Mouse (Mus musculus) midbrain, embryonic 16.5 days (tissue): ENCODE results near the gene Efna2. TPM values are rescaled to one million over a fixed set of nuclear protein-coding genes. Genes with fewer than 3 reads are reported as not detected.
"Not testable (repeated sequence)": the region's sequence is repeated elsewhere in the genome, so short reads cannot be mapped to it uniquely, and the experiment has no call there.

Experiments used
- ATAC-seq: fragments of 200-750 bp; cut with Nextera tagmentation; 2 replicates; pipeline ENCODE4 v1.8.0; 2017; ENCODE audit warnings: moderate TSS enrichment
- H3K27ac ChIP-seq: fragments of 300-500 bp; sonication (generic); 2 replicates; pipeline ENCODE4 v1.5.1; 2014; ENCODE audit warnings: mild to moderate bottlenecking, low read length, mixed read lengths
- H3K27me3 ChIP-seq: fragments of 300-500 bp; sonication (generic); 2 replicates; pipeline ENCODE4 v1.6.1; 2014; ENCODE audit warnings: low read depth, low read length, mixed read lengths; ENCODE audit not compliant: control insufficient read depth, insufficient read depth
- H3K36me3 ChIP-seq: fragments of 300-500 bp; sonication (generic); 2 replicates; pipeline ENCODE4 v1.6.1; 2014; ENCODE audit warnings: mild to moderate bottlenecking, low read length, moderate library complexity, mixed read lengths; ENCODE audit not compliant: control insufficient read depth, insufficient read depth
- H3K4me1 ChIP-seq: fragments of 300-500 bp; sonication (generic); 2 replicates; pipeline ENCODE4 v1.6.1; 2014; ENCODE audit warnings: mild to moderate bottlenecking, low read length, mixed read lengths; ENCODE audit not compliant: control insufficient read depth, insufficient read depth
- H3K4me2 ChIP-seq: fragments of 300-500 bp; sonication (generic); 2 replicates; pipeline ENCODE4 v1.6.1; 2014; ENCODE audit warnings: mild to moderate bottlenecking, low read length, mixed read lengths
- H3K4me3 ChIP-seq: fragments of 300-500 bp; sonication (generic); 2 replicates; pipeline ENCODE4 v1.5.1; 2014; ENCODE audit warnings: low read depth, mild to moderate bottlenecking, low read length, moderate library complexity, mixed read lengths
- H3K9ac ChIP-seq: fragments of 300-500 bp; sonication (generic); 2 replicates; pipeline ENCODE4 v1.6.1; 2014; ENCODE audit warnings: low read depth, low read length, mixed read lengths
- H3K9me3 ChIP-seq: fragments of 300-500 bp; sonication (generic); replicated peaks from 2 replicates; pipeline ENCODE4 v1.6.1; 2014; ENCODE audit warnings: mild to moderate bottlenecking, low read length, mixed read lengths; ENCODE audit not compliant: control insufficient read depth, poor library complexity, severe bottlenecking
- WGBS: fragments of 180-500 bp; shearing (Covaris S2); extraction: QIAGEN DNeasy Blood & Tissue Kit; methylation state at CpG from one replicate; pipeline ENCODE4 v1.1.7; 2014; 5-methylcytosine and 5-hydroxymethylcytosine counted together
- polyA plus RNA-seq: library from polyadenylated mRNA; unstranded; fragments of >200 nt; fragmentation: Nextera tagmentation; extraction: Ambion mirVana; gene quantifications from 2 replicates; pipeline ENCODE4 v1.2.1, GENCODE M21; 2015

Efna2 gene
- polyA plus RNA-seq, 1 experiment from 2014 or later = 43.3 TPM

DNA sequence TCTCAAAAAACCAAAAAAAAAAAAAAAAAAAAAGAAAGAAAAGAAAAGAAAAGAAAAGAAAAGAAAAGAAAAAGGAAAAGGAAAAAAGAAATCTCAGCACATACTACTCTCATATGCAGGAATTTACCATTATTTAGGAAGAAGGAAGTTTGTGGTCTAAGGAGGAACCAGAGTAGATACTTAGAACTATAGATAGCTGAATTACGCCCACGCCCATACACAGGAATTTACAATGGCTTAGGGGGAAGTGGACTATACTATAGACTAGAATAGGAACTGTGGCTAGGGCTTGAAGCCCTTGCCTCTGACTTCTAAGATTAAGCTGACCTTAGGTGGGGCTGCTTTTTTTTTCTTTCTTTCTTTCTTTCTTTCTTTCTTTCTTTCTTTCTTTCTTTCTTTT lies 43.9 kb downstream of the Efna2 start:
- H3K27ac ChIP-seq, H3K4me3 ChIP-seq, H3K4me2 ChIP-seq, H3K27me3 ChIP-seq, H3K36me3 ChIP-seq, H3K9me3 ChIP-seq, ATAC-seq, H3K9ac ChIP-seq: not testable (repeated sequence)
- WGBS = 87% methylated on average over 2 of the region's 2 CpGs
- peaks cover 12% of the 10 kb centered on the region for H3K4me1 ChIP-seq

DNA sequence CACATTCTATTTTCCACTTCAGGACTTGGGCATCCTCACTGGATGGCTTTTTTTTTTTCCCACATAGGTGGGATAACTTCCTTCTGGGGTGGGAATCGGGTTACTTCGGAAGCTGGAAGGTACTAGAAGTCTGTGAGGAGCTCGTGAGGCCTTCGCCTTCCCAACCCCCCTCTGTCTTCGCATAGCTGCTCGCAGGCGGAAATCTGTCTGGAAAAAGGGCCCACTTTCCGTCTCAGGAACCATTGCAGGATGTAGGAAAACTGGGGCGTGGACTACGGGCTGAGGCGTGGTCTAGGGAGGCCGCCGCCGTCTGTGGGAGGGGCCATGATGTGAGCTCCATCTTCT lies 46.8 kb downstream of the Efna2 start:
- under 1% methylated on average over 14 of the region's 14 CpGs for WGBS
- Histone ChIP-seq H3K4me1 (peaks cover 29% of the 10 kb centered on the region), H3K36me3 (no peaks in the 10 kb centered on the region), H3K27ac (peak overlapping the region; percentile 97), H3K4me3 (peak overlapping the region; percentile 76), H3K9me3 (no peaks in the 10 kb centered on the region), H3K4me2 (peak overlapping the region; percentile 95), H3K27me3 (no peaks in the 10 kb centered on the region), H3K9ac (0 out of 2 replicates have a peak overlapping the region, but pooled peaks have one; percentile 1)
- ATAC-seq = no peak; the same call in 1 of the 2 replicates

DNA sequence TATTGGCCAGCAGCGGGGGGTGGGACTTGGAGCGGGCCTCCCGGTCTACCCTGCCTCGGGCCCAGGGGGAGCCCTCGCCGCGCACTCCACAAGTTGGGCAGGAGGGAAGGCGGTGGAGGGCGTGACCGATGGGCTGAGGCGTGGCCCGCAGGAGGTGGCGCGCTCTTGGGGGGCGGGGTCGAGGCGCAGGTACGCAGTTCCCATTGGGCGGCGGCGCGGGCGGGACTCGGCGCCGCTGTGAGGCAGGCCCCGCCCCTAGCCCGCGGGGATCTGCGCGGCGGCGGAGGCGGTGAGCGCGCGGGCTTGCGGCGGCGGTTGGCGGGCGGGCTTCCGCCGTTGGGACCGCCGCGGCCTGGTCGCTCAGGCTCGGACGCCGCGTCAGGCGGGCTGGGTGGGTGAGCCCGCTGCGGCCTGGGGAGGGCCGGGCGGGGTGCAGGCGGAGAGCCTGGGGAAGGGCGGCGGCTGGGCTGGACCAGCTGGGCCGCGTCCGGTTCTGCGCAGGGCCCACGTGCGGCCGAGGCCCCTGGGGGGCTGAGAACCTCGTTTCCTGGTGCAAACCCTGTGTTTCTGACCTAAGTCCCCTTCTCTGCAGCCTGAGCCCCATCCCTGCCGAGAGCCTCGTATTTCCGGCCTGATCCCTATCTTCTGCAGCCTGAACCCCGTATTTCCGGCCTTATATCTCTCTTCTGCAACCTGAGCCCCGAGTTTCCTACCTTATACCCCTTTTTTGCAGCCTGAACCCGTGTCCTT lies 47.3 kb downstream of the Efna2 start, which contains the start of gene Mum1:
TSS of gene Mum1 (plus strand) at position 19 of the 750 bp plus-strand sequence.
- Histone ChIP-seq H3K27me3 (no peaks in the 10 kb centered on the region), H3K9ac (peak within 1 kb of the TSS; percentile 91), H3K4me1 (peaks cover 29% of the 10 kb centered on the region), H3K9me3 (no peaks in the 10 kb centered on the region), H3K4me2 (peak within 1 kb of the TSS; percentile 95), H3K4me3 (peak within 1 kb of the TSS; percentile 76), H3K27ac (peak within 1 kb of the TSS; percentile 97), H3K36me3 (no peaks in the 10 kb centered on the region)
- WGBS = under 1% methylated on average over 64 of the region's 75 CpGs
- peak; percentile 96 for ATAC-seq

DNA sequence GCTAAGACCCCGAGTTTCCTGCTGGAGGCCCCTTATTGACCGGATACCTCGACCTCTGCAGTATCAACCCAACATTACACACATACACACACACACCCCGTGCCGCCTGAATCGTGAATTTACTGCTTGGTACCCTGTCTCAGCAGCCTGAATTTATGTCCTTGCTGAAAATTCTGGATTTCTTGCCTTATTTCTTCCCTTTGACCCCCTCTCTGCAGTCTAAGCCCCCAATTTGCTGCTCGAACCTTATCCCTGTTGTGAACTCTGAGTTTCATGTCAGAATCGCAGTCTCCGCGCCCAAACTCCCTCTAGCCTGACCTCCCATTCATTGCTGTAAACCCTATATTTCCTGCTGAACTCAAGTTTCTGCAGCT lies 47.9 kb downstream of the Efna2 start:
- peak overlapping the region; percentile 91 for H3K9ac ChIP-seq
- peak overlapping the region; percentile 97 for H3K27ac ChIP-seq
- WGBS = 6% methylated on average over 10 of the region's 10 CpGs
- ATAC-seq = no peak; the same call in 1 of the 2 replicates
- no peaks in the 10 kb centered on the region for H3K27me3 ChIP-seq
- peak overlapping the region; percentile 76 for H3K4me3 ChIP-seq
- H3K36me3 ChIP-seq = 0 out of 2 replicates have a peak, but pooled peaks cover under 1% of the 10 kb centered on the region
- H3K4me1 ChIP-seq = peaks cover 29% of the 10 kb centered on the region
- peak overlapping the region; percentile 95 for H3K4me2 ChIP-seq
- no peaks in the 10 kb centered on the region for H3K9me3 ChIP-seq

DNA sequence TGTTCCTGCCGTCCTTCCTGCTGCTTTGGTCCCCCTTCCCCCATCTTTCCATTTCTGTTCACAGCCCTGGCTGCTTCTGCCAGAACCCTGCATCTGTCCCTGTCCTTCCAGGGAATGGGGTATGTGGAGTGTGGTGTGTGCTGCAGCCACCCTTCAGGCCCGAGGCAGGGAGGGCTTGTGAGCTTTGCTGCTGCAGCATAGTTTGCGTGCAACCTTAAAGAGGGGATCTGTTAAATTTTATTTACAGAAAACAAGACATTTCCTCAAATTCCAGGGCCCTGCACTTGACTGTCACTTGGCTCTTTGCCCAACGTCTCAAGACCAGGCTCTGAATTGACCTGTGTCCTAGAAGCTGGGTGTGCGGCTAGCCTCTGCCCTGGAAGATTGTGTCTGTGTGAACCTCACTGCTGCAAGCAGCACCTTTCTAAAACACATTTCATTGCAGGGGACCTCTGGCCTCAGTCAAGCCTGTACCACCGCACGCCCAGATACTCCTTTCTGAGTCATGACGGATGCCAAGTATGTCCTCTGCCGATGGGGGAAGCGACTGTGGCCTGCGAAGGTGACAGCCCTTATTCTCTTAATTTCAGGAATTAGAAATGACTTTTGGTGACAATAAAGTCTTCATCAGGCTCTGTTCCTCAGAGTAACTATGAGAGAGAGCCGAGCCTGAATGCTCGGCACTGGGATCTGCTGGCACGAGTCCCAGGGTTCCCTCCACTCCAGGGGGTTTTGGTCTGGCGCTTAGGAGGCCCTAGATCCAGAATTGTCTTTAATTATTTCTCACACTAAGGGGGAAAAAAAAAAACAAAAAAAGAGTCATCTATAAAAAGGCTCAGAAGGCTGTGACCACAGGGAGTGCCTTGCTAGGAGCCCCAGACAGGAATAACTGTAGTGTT lies 48.8 kb downstream of the Efna2 start:
- H3K4me2 ChIP-seq = peak overlapping the region; percentile 95
- ATAC-seq = no peak
- peaks cover 37% of the 10 kb centered on the region for H3K4me1 ChIP-seq
- H3K4me3 ChIP-seq = peak overlapping the region; percentile 76
- WGBS = 29% methylated on average over 15 of the region's 15 CpGs
- H3K36me3 ChIP-seq = 0 out of 2 replicates have a peak, but pooled peaks cover 8% of the 10 kb centered on the region
- H3K27ac ChIP-seq = peak overlapping the region; percentile 97
- H3K9me3 ChIP-seq = no peaks in the 10 kb centered on the region
- no peaks in the 10 kb centered on the region for H3K27me3 ChIP-seq
- peak overlapping the region; percentile 91 for H3K9ac ChIP-seq

DNA sequence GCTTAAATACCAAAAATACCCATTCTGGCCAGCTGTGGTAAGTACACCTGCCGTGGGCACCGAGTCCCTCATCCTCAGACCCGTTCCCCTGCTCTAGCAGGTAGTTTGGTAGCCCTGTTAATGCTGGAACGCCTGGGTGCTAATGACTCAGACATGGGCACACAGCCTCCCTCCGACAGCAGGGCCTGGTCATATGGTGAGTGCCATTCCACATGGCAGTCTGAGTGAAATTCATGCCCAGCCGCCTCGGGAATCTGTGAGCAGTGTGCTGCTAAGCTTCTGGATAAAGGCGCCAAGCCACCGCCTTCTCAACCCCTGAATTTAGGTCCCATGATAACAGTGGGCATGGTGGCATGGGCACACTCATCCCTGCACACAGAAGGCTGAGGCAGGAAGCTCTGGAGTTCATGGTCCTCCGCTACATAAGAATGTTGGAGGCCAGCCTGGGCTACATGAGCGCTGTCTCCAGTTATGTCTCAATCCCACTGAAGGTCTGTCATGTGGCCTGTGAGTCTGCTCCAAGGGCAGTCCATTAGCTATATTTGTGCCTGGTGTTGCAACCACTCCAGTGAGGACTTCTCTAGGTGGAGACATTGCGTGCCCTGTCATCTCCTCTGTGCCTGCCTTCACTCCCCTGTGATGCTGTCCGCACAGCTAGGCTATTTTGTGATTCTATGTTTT lies 57.0 kb downstream of the Efna2 start:
- Histone ChIP-seq H3K4me3 (no peak overlapping the region), H3K4me1 (peaks cover 11% of the 10 kb centered on the region; the same call in 1 of the 2 replicates), H3K27me3 (no peaks in the 10 kb centered on the region), H3K4me2 (no peak overlapping the region), H3K9ac (no peak overlapping the region), H3K36me3 (peaks cover 33% of the 10 kb centered on the region), H3K9me3 (no peaks in the 10 kb centered on the region), H3K27ac (no peak overlapping the region)
- no peak for ATAC-seq
- WGBS = 83% methylated on average over 13 of the region's 13 CpGs

DNA sequence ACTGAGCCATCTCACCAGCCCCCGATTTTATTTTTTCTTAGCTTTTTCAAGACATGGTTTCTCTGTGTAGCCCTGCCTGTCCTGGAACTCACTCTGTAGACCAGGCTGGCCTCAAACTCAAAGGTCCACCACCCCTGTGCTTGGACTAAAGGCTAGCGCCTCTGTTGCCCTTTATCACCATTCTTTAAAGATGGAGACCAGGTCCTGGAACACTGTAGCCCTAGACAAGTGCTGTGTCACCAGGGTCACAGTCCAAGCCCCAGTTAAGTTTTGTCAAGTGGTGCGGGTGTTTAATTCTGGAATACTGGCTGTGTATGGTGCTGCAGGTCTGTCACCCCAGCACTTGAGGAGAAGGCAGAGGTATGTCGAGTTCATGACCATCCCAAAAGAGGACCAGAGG lies 57.7 kb downstream of the Efna2 start:
- Histone ChIP-seq H3K9me3 (no peaks in the 10 kb centered on the region), H3K36me3 (peaks cover 36% of the 10 kb centered on the region), H3K9ac (no peak overlapping the region), H3K27me3 (no peaks in the 10 kb centered on the region), H3K4me3 (no peak overlapping the region), H3K4me1 (peaks cover 12% of the 10 kb centered on the region; the same call in 1 of the 2 replicates), H3K4me2 (no peak overlapping the region), H3K27ac (no peak overlapping the region)
- no peak for ATAC-seq
- WGBS = 84% methylated on average over 4 of the region's 4 CpGs

DNA sequence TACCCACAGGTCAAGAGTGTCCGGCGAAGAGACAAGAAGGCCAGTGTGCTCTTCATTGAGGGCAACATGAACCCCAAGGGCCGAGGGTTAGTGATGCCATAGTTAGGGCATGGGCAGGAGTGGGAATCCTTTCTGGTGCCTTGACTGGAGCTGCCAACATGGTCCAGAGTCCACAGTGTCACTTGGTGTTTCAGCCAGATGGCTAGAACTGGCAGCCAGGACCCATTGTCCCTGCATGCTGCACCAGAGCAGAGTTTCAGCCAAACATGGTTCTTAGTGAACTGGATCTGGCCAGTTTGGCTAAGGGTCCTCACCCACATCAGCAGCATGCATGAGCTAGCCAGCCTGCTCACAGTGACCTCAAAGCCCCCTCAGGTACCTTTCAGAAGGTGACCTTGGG lies 59.0 kb downstream of the Efna2 start:
- ATAC-seq = no peak
- H3K4me3 ChIP-seq = no peak overlapping the region
- WGBS = 90% methylated on average over 3 of the region's 3 CpGs
- H3K4me1 ChIP-seq = peaks cover 4% of the 10 kb centered on the region; the same call in 1 of the 2 replicates
- no peaks in the 10 kb centered on the region for H3K27me3 ChIP-seq
- no peak overlapping the region for H3K27ac ChIP-seq
- H3K36me3 ChIP-seq = peaks cover 35% of the 10 kb centered on the region
- no peak overlapping the region for H3K4me2 ChIP-seq
- no peaks in the 10 kb centered on the region for H3K9me3 ChIP-seq
- no peak overlapping the region for H3K9ac ChIP-seq
